Mouse (Mus musculus) testis, adult 2 months (tissue): ENCODE results near the gene Bmper.

Source experiments
- CTCF ChIP-seq: fragments of 200-500 bp; IDR thresholded peaks from 2 replicates; pipeline ENCODE4 v1.5.1; 2012; ENCODE audit warnings: low read depth, mild to moderate bottlenecking, inconsistent platforms, low read length, moderate library complexity; ENCODE audit not compliant: control insufficient read depth, insufficient read depth, insufficient replicate concordance
- POLR2A ChIP-seq: fragments of 200-500 bp; IDR thresholded peaks from 2 replicates; pipeline ENCODE4 v1.6.1; 2012; ENCODE audit warnings: low read depth, mild to moderate bottlenecking, inconsistent platforms, low read length, moderate library complexity; ENCODE audit not compliant: control insufficient read depth

- no peak for TF ChIP-seq CTCF
- TF ChIP-seq POLR2A: no peak
Observed at GRCm38 (mm10) chr9:23243869-23244268, 21.0 kb downstream of the Bmper start.
